Mouse (Mus musculus) left cerebral cortex, postnatal 36 days (tissue): ENCODE data around the gene Ooep. TPM values are rescaled to one million over a fixed set of nuclear protein-coding genes. Genes with fewer than 3 reads are reported as not detected.
"Not testable (repeated sequence)": the region's sequence is repeated elsewhere in the genome, so short reads cannot be mapped to it uniquely, and the experiment has no call there.

ENCODE experiments used
- DNase-seq, 2 experiments: peaks; one replicate each; pipeline ENCODE4 v3.0.0; 2021 to 2022; ENCODE audit warnings: low spot score in 2 of 2, mixed read lengths in 1 of 2
- intact Hi-C: fragments of 180-260 bp; cut with DNase I; formaldehyde crosslinking; loops from one replicate; pipeline ENCODE4 v1.15.1; 2025
- total RNA-seq, 2 experiments: library from RNA; stranded (reverse); gene quantifications; 2 replicates each; pipeline ENCODE4 v1.2.3; 2021

Ooep gene
- total RNA-seq, 2 experiments from 2014 or later = not detected

DNA sequence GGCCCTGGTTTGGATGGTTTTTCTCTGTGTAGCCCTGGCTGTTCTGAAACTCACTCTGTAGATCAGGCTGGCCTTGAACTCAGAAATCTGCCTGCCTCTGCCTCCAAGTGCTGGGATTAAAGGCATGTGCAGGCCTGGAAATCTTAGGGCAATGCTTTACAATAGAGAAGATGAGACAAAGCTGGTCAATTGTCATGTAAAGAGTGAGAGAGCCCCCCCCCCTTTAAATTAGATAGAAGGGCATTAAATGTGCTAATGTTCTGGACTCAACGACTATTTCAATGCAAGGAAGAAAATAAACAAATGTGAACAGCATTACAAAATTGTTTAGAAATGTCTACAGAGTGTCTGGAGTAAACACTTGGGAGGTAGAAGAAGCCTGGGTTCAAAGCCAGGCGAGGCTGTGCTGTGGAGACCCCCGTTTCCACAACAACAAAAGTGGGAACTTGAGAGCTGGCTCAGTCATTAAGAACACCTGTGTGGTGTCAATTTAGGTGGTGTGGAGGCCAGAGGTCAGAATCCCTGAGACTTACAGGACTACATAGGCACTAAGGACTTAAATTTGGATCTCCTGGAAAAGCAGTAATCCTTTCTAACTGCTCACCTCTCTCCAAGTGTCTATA, 9.7 kb downstream of the Ooep start:
- no peak for DNase-seq
- intact Hi-C loops = no loop called here

DNA sequence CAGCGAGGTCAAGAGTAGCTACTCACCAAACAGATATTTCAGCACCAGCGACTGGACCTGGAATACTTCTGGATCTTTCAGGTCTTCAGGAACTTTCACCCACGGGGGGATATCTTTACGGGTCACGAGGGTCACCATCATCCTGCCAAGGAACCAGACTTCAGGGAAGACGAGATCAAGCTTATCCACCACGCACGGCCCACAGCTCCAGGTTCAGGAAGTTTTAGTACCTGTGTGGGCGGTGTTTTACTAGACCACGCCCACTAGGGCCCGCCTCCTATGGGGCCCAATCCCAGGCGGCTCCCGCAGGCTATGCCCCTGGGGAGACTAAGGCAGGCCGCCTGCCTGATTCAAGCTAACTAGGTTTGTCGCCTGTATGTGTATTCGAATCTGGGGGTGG, 10.6 kb downstream of the Ooep start, which contains the start of gene Dppa5a:
Dppa5a (minus strand) TSS at position 219 of the 400 bp plus-strand sequence.
- DNase-seq, intact Hi-C loops: not testable (repeated sequence)

DNA sequence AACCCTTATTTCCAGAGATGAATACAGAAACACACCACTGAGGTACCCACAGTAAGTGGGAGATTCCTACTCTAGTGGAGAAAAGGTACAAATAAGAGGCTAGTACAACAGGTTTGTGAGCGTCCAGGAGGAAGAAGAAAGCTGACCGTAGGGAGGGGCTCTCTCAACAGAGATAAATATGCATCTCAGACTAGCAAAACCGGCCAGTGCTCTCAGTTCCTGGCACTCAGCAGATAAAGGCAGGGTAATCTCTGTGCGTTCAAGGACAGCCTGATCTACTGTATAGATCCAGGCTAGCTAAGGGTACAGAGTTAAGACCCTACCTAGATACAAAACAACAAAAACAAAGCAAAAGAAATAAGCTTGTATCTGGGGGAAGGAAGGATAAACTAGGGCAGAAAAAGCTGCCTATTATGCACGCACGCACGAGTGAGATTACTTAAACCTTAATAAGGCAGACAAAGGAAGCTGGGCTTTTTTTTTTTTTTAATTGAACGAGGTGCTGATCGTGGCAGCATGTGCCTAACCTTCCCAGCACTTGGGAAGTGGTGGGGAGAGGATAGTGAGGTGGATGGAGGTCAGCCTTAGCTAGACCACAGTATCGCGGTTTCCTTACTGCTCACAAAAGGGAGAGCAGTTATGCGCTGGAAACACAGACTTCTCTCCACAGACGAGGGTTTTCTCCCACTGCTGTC, 12.5 kb downstream of the Ooep start:
- intact Hi-C loops = no loop called here
- DNase-seq = no peak

DNA sequence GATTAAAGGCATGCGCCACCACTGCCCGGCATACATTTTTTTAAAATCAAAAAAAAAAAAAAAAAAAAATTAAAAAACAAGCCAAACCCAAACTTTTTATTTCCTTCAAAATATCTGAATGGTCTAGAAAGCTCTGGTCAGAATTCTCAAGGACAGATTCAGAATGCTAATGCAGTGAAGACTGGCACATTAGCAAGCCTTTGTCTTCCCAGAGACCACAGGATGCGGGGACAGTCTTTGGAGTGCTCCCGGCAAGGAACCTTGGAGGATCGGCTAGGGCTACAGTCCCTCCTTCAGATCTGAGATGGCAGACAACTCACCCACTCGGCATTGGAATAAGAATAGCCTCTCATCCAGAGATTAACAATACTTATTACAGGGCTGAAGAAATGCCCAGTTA, 13.8 kb downstream of the Ooep start:
- no peak for DNase-seq
- intact Hi-C loops = no loop called here

DNA sequence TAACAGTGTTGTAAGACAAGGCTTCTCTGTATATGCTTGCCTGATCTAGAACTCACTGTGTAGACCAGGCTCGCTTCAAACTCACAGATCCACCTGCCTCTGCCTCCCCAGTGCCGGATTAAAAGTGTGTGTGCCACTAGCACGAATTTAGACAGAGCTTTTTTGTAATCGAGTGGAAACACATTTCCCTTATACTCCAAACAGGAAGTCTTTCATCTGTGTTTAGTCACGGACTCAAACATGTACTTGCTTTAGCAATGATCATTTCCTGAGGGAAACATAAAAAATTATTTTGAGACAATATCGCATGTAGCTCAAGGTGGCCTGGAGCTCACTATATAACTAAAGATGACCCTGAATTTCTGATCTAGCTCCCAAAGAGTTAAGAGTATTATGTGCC, 15.2 kb downstream of the Ooep start:
- intact Hi-C loops = no loop called here
- no peak for DNase-seq

DNA sequence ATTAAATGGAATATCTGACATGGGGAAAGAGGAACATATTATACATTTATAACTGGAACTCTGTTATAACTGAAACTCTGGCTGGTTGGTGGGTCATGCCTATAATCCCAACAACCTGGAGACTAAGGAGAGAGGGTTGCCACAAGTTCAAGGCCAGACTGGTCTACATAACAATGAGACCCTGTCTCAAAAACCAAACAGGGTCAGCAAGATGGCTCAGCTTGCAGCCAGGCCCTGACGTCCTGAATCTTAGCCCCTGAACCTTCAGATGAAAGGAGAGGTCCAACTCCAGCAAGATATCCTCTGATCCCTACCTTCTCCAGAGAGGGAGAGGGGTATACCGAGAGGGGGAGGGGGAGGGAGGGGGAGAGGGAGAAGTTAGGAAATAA, 18.0 kb downstream of the Ooep start:
- intact Hi-C loops = no loop called here
- DNase-seq = no peak

DNA sequence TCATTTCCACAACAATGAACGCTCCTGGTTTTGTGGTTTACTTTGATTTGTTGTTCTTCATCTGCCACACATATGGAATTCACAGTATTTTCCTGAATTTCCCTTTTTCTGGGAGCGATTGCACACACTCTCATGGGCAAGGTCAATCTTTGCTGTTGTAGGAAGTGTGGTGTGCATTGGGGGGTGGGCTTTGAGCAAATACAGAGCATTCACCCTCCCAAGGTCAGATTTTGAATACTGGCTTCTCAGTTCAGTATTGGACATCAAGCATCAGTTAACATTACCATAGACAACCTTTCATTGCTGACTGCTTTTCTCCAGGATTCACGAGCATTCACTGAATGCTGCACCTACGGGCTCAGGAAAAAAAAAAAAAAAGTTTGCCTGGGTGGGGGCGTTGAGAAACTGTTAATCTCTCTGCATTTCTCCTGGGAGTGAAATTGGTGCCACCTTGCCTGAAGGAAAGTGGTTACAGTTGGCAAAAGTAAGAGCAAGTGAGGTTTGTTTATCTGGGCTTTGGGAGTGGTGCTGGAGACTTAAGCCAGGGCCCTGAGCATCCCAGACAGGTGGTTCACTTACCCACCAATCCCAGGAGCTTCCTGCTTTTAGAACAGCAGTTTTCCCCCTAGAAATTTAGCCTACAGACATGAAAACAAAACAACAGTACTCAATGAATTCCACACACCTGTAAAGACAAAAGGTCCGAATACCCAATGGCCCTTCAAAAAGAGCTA, 18.6 kb downstream of the Ooep start:
- DNase-seq = no peak
- intact Hi-C loops = loop anchor here (5.0 kb wide), 1 partner anchor 192 kb away; no protein-coding TSS in a partner anchor

DNA sequence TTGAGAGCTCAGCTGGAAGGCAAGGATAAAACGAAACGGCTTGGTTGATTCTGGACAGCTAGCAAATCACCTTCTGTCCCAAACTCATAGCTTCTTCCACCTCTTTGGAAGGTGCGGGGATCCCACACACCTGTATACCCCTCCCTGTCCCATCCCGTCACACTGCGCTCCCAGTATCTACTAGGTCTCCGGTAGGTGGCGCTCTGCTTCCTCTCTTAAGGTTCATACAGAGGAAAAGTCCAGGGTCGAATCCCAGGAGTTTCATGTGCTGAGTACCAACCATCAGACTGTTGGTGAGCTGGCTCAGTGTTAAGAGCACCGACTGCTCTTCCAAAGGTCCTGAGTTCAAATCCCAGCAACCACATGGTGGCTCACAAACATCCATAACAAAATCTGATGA, 20.5 kb downstream of the Ooep start:
- DNase-seq = peak; percentile 15 to 28
- intact Hi-C loops = loop anchor here (5.0 kb wide), 1 partner anchor 194 kb away; no protein-coding TSS in a partner anchor

DNA sequence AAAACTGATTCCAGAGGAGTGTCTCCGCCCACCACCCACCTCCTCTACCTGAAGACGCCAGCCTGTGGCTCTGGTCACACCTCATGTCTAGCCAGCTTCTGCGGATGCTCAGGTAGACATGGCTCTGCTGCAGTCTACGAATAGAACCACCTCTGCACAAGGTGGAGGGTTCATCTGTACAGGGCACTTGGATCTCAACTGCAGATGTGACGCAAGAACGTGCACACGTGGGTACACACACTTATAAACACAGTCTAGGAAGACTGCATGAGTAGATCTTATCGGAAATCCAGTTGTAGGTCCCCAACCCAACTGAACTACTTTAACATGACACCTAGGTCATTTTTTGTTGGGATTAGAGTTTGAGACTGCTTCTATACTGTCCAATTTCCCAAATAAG, 22.9 kb downstream of the Ooep start, which contains the start of gene Gsta2:
Gsta2 (minus strand) TSS at position 178 of the 400 bp plus-strand sequence.
- DNase-seq = no peak
- intact Hi-C loops = loop anchor here (5.0 kb wide), 1 partner anchor 197 kb away; no protein-coding TSS in a partner anchor

DNA sequence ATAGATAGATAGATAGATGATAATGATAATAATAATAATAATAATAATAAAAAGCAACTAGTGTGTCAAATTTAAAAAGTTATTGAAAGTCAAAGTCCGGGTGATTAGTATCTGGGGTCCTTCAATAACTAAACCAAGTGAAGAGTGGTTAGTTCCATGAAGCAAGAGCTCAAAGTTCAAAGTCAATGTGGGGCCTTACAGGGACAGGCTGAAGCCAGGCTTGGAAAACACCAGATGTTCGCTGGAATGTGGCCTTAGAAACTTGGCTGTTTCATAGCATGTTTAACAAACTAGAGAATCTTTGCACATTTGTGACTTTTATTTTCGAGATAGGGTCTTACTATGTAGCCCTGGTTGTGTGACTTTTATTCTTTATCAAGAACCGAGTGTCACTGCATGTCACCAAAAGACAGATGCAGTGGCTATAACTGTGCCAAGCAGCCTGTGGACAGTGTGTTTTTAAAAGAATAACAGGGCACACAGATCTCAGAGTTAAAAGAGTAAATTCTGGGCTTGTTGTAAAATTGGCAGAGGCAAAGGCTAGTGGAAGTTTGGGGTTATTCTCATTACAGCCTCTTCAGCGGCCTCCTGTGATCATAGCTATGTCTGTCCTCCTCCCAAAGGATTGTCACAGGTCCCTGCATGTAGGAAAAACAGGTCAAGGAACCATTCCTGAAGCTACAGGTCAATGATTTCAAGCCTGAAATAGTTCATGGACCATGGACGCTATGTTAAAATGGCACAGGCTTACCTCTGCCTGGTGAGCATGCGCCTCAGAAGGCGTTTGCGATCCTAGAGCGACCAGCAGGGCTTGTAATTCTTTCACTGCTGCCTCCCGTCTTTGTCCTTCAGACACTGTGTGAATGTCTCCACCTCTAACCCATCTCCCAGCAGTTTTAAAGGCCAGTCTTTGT, 23.6 kb downstream of the Ooep start:
- intact Hi-C loops = loop anchor here (5.0 kb wide), 1 partner anchor 197 kb away; no protein-coding TSS in a partner anchor
- DNase-seq = no peak

DNA sequence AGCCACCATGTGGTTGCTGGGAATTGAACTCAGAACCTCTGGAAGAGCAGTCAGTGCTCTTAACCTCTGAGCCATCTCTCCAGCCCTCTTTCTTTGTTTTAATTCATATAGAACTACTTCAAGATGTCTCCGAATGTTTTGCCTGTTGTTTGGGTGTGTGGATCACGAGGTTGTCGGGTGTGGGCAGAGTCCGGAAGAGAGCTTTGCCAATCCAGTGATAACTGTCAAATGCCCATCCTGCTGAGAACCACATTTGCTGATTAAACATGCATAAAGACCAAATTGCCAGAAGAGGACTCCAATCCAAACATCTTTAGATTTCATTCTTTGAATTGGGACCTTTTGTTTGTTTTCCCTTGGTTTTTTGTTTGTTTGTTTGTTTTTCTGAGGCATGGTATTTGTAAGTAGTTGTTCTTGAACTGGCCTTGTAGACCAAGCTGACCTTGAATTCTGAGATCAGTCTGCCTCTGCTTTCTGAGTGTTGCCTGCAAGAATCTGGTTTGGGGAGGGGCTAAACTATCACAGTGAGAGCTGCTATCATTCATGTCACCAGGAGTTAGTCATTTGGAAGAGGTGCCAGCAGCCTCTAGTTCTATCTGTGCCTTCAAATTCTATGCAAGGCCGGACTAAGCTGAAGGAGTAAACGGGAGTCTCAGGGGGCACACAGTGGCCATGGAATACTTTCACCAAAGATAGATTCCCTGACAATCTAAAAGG, 26.9 kb downstream of the Ooep start:
- intact Hi-C loops = no loop called here
- no peak for DNase-seq

DNA sequence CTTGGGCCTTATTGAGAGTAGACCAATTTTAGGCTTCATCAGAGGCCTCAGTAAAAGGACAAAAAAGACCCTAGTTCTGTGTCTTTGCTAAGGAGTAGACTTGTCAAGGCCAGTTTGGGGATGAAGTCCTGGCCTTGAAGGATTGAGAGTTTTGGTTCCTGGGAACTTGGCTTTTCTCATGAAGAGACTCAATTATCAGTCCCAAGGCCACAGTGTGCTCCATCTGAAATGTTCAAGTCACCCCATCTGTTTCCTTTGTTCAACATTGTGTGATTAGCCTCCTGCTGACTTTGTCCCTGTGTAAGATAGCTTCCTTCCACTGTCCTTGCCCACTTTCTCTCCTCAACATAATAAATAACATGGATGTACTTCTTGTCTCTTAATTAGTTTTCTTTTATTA, 28.5 kb downstream of the Ooep start:
- intact Hi-C loops = not testable (repeated sequence)

DNA sequence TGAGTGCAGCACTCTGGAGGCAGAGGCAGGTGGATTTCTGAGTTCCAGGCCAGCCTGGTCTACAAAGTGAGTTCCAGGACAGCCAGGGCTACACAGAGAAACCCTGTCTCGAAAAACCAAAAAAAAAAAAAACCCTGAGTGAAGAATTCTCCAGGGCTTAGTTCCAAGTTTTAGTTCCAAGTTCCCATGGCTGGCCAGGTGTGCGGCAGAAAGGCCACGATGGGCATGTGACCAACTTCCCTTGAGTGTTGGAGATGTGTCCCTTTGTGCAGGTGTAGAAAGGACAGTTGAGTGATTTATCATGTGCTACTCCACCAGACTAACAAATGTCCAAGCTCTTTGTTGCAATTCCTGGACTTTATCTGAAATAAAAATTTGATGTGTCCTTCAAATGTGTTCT, 29.4 kb downstream of the Ooep start:
- not testable (repeated sequence) for DNase-seq
- intact Hi-C loops = loop anchor here (10.0 kb wide), 1 partner anchor 54 kb away; no protein-coding TSS in a partner anchor

More for the DNA sequence above, 28.5 kb downstream of the Ooep start:
- DNase-seq = not testable (repeated sequence)

DNA sequence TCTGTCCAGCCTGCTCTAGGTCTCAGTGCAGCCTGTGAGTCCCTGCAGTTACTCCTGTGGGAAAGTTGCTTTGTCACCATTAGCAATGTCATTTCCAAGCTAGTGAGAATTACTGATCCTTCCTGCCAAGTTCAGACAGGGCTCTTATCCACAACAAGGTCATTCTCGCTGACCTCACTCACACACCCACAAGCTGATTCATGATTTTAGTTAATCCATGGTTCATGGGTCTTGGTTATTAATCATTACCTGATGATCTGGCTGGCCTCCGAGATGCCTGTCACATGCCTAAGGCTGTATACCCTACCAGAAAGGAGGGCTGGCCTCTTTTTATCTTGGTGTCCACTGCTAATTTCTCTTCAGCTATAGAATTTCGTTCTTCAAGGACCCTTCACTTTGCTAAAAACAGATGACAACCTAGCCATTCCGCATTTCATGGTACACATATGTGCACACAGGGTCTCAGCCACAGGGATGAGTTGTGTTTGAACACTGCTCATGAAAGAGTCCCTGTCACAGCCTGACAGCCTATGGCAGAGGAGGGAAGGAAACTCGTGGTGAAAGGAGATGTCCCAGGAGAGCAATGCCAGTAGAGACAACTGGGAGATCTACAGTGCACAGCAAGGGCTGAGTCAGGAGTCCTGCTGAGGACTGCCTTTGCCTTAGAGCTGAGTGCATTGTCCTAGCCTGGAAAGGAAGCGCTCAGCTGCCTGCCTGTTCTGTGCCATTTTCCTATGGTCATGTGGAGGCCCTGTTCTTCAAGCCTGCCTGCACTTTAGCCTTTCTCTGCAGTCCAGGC, 30.1 kb downstream of the Ooep start:
- intact Hi-C loops = loop anchor here (10.0 kb wide), 1 partner anchor 54 kb away; no protein-coding TSS in a partner anchor
- DNase-seq = not testable (repeated sequence)

DNA sequence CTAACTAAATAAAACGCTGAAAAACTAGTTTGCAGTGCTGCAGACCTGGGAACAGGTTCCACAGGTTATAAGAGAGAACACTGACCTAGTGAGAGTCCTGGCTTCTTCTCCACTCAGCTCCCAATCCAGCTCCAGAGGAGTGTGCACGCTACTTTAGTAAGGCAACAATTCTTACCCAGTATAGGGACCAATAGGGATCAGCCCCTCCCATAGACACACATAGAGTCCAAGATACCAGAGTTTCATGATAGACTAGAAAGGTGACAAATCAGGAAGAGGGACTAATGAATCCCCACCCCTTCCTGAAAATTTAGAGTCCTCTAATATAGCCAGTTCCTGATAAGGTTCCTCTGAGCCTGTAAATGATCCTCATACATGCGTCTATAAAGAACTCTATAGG, 31.5 kb downstream of the Ooep start:
- intact Hi-C loops = loop anchor here (10.0 kb wide), 1 partner anchor 52 kb away; no protein-coding TSS in a partner anchor
- no peak for DNase-seq

DNA sequence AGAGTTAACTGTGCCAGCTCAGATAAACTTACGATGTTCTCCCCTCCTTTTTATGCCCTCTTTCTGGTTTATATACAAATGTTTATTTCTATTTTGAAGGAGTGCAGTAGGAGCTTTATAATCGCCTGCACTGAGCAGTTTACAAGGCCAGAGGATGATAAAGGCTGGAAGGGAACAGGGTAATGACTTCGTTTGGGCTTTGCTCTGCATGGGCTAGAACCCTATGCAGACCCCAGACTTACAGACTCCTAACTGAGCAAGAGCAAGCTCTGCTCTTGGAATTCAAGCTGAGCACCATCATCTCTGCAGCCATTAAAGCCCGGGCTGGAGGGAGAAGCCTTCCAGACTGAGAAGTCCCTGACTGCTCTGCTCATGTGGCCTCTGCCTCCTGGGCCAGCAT, 33.3 kb downstream of the Ooep start:
- intact Hi-C loops = loop anchor here (10.0 kb wide), 1 partner anchor 50 kb away; no protein-coding TSS in a partner anchor
- DNase-seq = not testable (repeated sequence)

DNA sequence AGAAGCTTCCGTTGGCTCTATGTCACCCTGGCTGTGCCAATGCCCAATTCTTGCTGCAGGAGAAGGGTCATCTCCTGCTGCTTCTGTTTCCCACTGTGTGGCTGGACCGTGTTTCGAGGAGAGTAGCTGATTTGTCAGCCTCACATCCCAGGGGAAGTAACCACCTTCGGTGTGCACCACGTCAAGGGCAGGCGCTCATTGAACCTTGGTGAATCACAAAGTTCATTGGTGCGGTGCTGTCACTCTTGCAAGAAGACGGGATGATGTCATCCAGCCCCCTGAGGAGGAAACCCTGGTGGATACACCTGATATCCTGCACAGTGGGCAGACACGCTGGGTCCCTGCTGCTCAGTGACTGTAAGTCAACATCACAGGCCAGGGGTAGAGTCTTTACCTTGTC, 35.5 kb downstream of the Ooep start:
- intact Hi-C loops = loop anchor here (10.0 kb wide), 1 partner anchor 48 kb away; no protein-coding TSS in a partner anchor
- not testable (repeated sequence) for DNase-seq
